Mouse (Mus musculus) thymus, postnatal 36 days (tissue): Measurements from ENCODE around the gene Efnb2.

ENCODE experiments used
- DNase-seq, 2 experiments: peaks; one replicate each; pipeline ENCODE4 v3.0.0; 2022; ENCODE audit warnings: mixed read lengths in 2 of 2

Gene Efnb2

GRCm38 (mm10) chr8:8609791-8610190 lies 51.3 kb downstream of the Efnb2 start:
- no peak for DNase-seq

- no peak for DNase-seq
Measured at GRCm38 (mm10) chr8:8609141-8609540, 51.9 kb downstream of the Efnb2 start.

- no peak for DNase-seq
Measured at GRCm38 (mm10) chr8:8605621-8606020, 55.4 kb downstream of the Efnb2 start.

GRCm38 (mm10) chr8:8603875-8604274 lies 57.2 kb downstream of the Efnb2 start:
- no peak for DNase-seq

- DNase-seq: no peak
Measured at GRCm38 (mm10) chr8:8602616-8603461, 58.2 kb downstream of the Efnb2 start.

GRCm38 (mm10) chr8:8599931-8600330 lies 61.1 kb downstream of the Efnb2 start:
- no peak for DNase-seq

DNA sequence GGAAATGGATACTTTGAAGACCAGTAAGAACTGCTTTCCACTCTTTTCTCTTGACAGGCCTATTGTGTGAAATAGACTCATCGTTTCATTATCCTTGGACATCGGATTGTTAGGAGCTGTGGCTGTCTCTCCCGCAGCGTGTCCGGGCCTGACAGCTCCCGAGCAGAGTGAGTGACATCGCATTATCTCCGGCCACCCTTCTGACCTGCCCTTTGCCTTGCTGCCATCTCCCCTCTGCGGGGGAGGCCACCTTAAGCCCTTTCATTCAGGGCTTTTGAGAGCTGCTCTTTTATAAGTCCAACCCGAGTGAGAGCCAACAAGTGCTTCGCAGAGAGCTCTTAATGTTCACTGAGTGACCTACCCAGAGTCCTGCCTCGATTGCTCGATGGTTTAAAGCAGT lies 63.6 kb downstream of the Efnb2 start:
- no peak for DNase-seq

DNA sequence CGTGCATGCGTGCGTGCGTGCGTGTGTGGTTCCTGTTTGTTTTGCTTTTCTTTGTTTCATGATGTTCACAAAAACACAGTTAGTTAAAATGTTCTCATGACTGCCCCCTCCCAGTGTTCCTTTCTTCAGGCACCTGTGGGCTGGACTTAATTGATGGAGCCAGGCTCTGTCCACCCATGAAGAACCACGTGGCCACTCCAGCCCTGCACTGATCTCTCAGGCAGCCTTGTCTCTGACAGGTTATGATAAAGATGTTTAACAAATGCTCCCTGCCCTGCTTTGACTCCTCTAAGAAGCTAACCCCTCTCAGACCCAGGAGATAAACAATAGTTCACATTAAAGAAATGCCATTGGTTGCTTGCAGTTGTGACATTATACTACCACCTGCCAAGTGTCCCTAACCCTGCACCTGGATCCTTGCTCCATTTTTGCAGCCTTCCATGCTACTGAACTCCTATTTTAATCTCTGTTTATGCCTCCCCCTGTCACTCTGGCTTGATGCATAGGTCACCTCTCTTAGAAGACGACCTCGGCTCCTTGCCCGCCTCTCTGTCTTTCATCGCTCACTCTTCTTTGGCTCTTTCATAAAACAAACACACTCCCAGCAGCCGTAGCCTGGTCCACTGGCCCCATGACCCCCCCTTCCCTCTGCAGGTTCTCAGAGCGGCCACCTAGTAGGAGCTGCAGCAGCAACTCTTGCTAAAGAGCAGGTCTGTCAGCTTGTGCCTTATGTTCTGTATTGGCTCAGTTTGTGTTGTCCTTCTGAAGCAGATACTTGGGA lies 65.0 kb downstream of the Efnb2 start:
- no peak for DNase-seq

DNA sequence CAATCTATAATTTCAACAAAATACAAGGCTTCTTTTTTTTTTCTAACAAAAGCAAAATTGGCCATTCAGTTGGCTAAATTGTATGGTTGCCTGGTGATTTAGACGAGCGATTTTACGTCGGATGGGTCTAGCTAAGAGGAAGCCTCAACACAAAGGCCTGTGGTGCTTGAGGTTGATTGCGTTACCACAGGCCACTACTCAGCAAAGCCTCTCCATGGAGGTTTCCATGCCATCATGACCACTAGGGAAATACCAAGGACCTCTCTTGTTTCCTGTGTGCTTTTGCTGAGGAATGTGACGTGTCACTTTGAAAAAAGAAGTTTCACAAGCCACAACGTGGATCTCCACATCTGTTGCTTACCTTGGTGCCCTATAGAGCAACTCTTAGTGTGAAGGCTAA lies 67.2 kb downstream of the Efnb2 start:
- no peak for DNase-seq

DNA sequence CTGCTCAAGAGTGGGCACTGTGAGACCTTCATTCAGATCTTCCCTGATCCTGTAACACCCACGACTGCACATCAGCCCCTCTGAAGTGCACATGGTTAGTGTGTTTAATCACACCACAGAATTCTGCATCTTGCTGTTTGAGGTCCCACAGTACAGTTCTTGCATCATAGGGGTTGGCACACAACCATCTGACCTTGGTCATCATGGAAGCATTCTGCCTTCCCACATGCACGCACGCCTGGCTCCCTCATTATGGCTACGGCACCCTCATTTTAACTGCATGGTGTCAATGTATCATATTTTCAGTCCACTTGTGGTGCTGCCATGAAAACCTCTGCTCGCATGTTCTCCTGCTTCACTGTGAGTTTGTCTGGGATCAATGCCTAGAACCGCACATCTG lies 67.7 kb downstream of the Efnb2 start:
- DNase-seq: no peak

GRCm38 (mm10) chr8:8592331-8592730 lies 68.7 kb downstream of the Efnb2 start:
- no peak for DNase-seq

- no peak for DNase-seq
Measured at GRCm38 (mm10) chr8:8583981-8584377, 77.1 kb downstream of the Efnb2 start.

GRCm38 (mm10) chr8:8583290-8583980 lies 77.6 kb downstream of the Efnb2 start:
- no peak for DNase-seq

GRCm38 (mm10) chr8:8577770-8578303 lies 83.2 kb downstream of the Efnb2 start:
- no peak for DNase-seq

GRCm38 (mm10) chr8:8576833-8577232 lies 84.2 kb downstream of the Efnb2 start:
- no peak for DNase-seq

DNA sequence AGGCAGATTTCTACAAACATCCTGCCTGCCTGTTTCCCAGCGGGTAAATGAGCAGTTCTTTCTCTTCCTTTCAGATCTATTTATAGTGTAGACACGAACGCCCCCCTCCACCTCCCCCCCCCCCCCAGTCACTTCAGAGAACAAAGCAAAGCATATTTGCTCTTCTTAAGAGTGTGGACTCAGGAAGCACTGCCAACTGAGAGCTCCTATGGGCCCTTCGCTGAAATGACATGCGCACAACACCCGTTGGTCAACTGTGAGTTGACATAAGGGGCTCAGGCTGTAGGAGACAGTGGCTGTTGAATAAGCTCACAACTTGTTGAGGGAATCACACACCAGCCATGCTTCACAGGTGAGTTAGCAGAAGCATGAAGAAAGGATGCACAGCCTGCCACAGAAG lies 84.8 kb downstream of the Efnb2 start:
- DNase-seq: no peak

DNA sequence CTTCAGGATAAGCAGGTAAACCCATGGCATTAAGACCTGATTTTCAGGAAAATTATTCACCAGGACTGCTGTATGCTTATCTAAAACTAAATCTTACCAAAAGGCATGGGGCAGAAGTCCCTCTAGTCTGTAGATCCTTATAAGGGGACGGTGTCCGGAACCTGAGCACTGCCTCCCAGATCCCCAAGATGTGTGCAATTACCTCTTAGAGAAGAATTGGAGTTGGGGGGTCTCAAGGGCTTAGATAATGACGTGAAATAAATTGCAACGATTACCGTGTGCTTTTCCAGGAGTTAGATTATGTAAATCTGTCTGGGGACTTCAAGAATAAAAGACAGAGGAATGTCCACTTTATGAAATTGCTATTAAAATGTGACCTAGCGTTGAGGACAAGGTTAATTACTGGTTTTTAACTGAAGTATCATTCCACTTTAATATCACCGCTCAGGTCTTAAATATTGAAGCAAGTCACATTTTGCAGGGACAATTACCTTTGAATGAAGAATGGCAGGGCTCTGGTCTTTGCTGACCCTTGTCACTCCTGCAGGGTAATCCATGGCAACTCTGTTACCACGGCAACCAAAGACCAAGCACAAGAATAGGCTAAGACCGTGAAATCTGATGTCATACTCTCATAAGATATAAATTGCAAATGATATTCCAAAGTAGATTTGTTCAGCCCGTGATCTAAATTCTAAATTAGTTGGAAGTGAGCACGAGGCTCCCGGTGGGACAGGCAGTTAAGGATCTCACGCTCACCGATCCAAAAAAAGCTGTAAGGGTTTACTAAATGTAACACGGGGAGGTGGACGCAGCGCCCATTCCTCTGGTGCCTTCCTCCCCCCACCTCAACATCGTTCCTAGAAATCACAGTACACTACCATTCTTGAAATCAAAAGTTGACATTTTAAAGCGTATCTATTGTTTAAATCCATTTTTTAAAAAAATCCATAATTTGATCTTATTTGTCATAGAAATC lies 86.2 kb downstream of the Efnb2 start:
- DNase-seq: no peak

- DNase-seq: no peak
Measured at GRCm38 (mm10) chr8:8572272-8572671, 88.8 kb downstream of the Efnb2 start.

DNA sequence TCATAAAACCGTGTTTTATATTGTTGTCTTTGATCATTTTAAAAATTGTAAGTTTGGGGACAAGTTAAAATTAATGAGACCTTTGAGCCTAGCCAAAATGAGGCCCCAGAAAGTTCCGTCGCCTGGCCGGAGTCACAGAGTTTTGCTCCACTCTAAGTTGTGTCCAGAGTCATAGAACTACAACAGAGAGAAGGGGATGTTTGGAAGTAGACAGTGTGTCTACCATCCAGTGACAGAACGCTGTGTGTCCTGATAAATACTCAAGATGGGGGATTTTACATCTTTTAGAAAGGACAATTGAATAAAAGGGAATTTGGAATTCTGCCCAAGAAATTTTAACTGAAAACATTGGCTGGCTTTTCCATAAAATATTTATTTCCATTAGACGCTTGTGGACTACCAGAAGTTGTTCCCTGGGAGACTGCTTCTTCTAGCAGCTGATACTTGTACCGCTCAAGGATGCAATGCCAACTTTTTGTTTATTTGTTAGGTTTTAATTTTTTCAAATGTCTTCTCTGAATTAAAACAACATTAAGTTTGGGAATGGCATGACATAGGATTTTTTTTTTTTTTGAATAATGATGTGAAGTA lies 89.3 kb downstream of the Efnb2 start:
- no peak for DNase-seq

DNA sequence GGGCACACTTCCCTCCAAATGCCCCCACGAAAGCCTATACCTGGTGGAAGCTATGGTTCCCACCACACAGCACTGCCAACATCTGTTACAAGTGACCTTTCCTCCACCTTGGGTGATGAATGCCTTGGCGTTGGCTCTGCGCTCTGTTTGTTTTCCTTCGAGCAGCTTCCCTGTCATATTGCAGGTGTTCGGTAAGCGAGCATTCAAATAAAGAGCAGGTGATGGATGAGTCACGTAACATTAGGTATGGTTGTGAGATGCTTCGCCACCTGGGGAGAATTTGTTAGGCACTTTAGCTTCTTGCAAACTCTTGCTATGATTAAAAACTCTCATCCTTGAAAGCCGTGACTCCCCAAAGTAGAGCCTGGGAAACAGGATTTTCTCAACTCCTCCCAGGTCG lies 91.8 kb downstream of the Efnb2 start:
- DNase-seq: no peak

DNA sequence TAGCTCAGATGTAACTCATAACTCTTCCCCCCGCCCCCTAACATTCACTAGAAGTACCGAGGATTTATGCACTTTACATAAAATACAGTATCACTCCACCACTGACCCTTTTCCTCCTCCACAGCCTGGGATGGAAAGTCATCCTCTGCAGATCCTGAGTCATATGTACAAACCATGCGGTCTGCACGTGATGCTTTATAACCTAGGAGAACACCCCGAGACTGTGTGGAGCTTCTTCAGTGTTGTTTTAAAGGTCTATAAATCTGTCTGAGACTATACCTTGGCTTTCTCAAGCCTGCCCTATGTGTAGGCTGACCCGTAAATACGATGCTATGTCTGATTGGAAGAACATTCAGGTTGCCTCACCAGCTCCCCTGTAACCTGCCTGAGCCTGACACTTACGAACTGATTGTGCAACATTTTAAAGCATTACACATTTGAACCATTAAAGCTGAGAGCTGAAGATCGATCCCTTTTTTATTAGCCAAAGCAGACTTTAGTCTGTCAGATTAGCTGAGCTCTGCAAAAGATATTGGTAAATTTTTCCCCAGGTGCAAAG lies 92.7 kb downstream of the Efnb2 start:
- DNase-seq: no peak
